Mouse (Mus musculus) small intestine, adult 2 months (tissue): ENCODE data around the gene Grb14.

Experiments used
- CTCF ChIP-seq: fragments of 200-500 bp; IDR thresholded peaks from 2 replicates; pipeline ENCODE4 v1.5.1; 2012; ENCODE audit warnings: low read depth, mild to moderate bottlenecking, control low read depth, inconsistent platforms, low read length, moderate library complexity, mixed read lengths; ENCODE audit not compliant: insufficient replicate concordance, insufficient read length; ENCODE audit errors: extremely low read depth
- POLR2A ChIP-seq: fragments of 200-500 bp; IDR thresholded peaks from 2 replicates; pipeline ENCODE4 v1.6.1; 2012; ENCODE audit warnings: low read depth, mild to moderate bottlenecking, control low read depth, inconsistent platforms, low read length, moderate library complexity

- TF ChIP-seq CTCF = no peak
- TF ChIP-seq POLR2A = no peak
Observed at GRCm38 (mm10) chr2:65037546-65037945, 12.8 kb upstream of the Grb14 start.
